Comparison of ENCODE assay signal across 9 mouse cellular contexts in the genomic region with DNA sequence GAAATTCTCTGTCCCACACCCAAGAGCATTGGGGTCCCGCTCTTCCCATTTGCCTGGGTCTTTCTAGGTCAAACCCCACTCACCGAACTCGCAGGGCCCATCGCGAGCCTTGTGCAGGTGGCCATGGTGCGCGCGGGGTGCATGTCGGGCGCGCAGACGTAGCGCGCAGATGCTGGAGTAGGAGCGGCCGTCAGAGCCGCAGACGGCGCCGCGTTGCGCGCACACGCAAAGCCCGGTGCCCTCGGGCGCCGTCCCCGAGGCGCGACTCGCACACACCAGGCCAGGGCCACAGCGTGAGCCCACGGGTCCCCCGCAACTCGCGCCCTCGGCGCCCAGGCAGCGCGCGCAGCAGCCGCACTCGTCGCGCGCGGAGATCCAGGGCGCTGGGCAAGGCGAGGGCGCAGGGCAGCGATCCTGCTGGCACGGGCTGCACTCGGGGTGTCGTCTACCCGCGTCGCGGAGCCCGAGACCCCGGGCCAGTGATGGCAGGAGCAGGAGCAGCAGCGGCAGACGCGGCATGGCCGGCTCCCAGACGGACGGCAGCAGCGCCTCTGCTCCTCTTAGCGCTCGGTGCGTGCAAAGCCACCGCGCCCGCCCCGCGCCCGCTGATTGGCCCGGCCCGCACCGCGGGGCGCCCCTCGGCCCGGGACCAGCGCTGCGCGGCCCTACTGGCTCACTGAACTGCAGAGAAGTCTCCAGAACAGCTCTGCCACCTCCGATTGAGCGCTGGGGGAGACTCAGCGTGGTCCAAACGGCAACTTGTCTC. TPM values are rescaled to one million over a fixed set of nuclear protein-coding genes. Genes with fewer than 3 reads are reported as not detected.
DNase-seq lines count a peak whose midpoint lies in the region; ATAC-seq lines count a peak whose summit lies in the region.
"Had no signal": no experiment of that assay in that cellular context is flagged by ENCODE, and none has a peak within 500 bp of the region (broad histone marks: within the 10 kb centered on the region; RNA-seq: fewer than 3 reads in every experiment).

A gene (minus strand): TSS at position 649 of the 766 bp plus-strand sequence.

- no peak for DNase-seq in kidney, adult 11 months
- DNase-seq in ZHBTc4 (ENCODE audit: low read depth, low spot score) (peak; percentile 81), adipocyte (ENCODE audit: low spot score) (no peak)
- DNase-seq in heart, postnatal 10 days = peak; percentile 21 to 24
- no peak for DNase-seq in right cerebral cortex, postnatal 36 days (ENCODE audit: low spot score in 2 of 2)
- DNase-seq in cerebellum, postnatal 36 days = no peak

- intact Hi-C loops in heart, postnatal 10 days (cut with DNase I) = no loop called here

- no peak within 1 kb of the TSS for H3K27ac ChIP-seq in kidney, embryonic 14.5 days (ENCODE audit: low read depth, low read length)
- H3K27ac ChIP-seq in midbrain, embryonic 12.5 days (replicated peaks) = peak within 1 kb of the TSS; percentile 97

- peak within 1 kb of the TSS; percentile 44 for H3K4me3 ChIP-seq in kidney, embryonic 14.5 days (ENCODE audit: low read length)
- peak within 1 kb of the TSS; percentile 66 for H3K4me3 ChIP-seq in midbrain, embryonic 12.5 days

- peak within 1 kb of the TSS; percentile 64 for H3K4me2 ChIP-seq in kidney, embryonic 14.5 days (replicated peaks; ENCODE audit: low read depth, low read length)
- H3K4me2 ChIP-seq in midbrain, embryonic 12.5 days (replicated peaks) = peak within 1 kb of the TSS; percentile 68

- H3K4me1 ChIP-seq in kidney, embryonic 14.5 days (ENCODE audit: control insufficient read depth, insufficient read depth, low read length) = peaks cover 8% of the 10 kb centered on the region
- peaks cover 81% of the 10 kb centered on the region for H3K4me1 ChIP-seq in midbrain, embryonic 12.5 days

- H3K9ac ChIP-seq in kidney, embryonic 14.5 days (ENCODE audit: low read depth, low read length) = 0 out of 2 replicates have a peak within 1 kb of the TSS, but pooled peaks have one; percentile 18
- peak within 1 kb of the TSS; percentile 84 for H3K9ac ChIP-seq in midbrain, embryonic 12.5 days (replicated peaks)

- H3K27me3 ChIP-seq in kidney, embryonic 14.5 days (ENCODE audit: control insufficient read depth, insufficient read depth, low read length) = peaks cover 65% of the 10 kb centered on the region
- peaks cover 56% of the 10 kb centered on the region for H3K27me3 ChIP-seq in midbrain, embryonic 12.5 days

- H3K36me3 ChIP-seq in kidney, embryonic 14.5 days (ENCODE audit: control insufficient read depth, insufficient read depth, low read length) = no peaks in the 10 kb centered on the region
- H3K36me3 ChIP-seq in midbrain, embryonic 12.5 days = no peaks in the 10 kb centered on the region

- ATAC-seq in kidney, embryonic 14.5 days (ENCODE audit: low FRiP score, low TSS enrichment) = 0 out of 2 replicates have a peak, but pooled peaks have one; percentile 36
- ATAC-seq in midbrain, embryonic 12.5 days (ENCODE audit: low FRiP score, low read depth) = peak; percentile 29; the same call in 1 of the 2 replicates

- WGBS in kidney, embryonic 14.5 days = 2% methylated on average over 90 of the region's 91 CpGs
- under 1% methylated on average over 90 of the region's 91 CpGs for WGBS in midbrain, embryonic 12.5 days

- H3K9me3 ChIP-seq in kidney, embryonic 14.5 days (ENCODE audit: control insufficient read depth, low read length) = no peaks in the 10 kb centered on the region
- no peaks in the 10 kb centered on the region for H3K9me3 ChIP-seq in midbrain, embryonic 12.5 days

RNA-seq across cellular contexts. Expression of the gene that starts here (rescaled TPM):
- polyA plus RNA-seq in kidney, embryonic 14.5 days (2014; fragmentation: Nextera tagmentation; extraction: Ambion mirVana) = 0.14 TPM in 2 replicates
- 1 to 10 TPM; 2.6 to 3.8 TPM for total RNA-seq in heart, postnatal 10 days (2021)
- 63.3 and 69.5 TPM in 2 replicates for polyA plus RNA-seq in midbrain, embryonic 12.5 days (2016; fragmentation: Nextera tagmentation; extraction: Ambion mirVana)
- polyA plus RNA-seq: spleen, adult 2 months had no signal

Comparison
In these comparisons a context has a peak if more than half of its experiments do, and no peak if none do; other contexts are left out.
1. RNA of the gene that starts here (polyA plus RNA-seq): 63.3 to 69.5 TPM in midbrain, embryonic 12.5 days; 0.14 TPM in kidney, embryonic 14.5 days; every median in the first group is over 10 times any median in the second.
2. Peak in ATAC-seq, H3K4me3 ChIP-seq, H3K9ac ChIP-seq and H3K4me2 ChIP-seq in kidney, embryonic 14.5 days; RNA of the gene not detected or under 1 TPM.
3. DNase-seq: peak in ZHBTc4 (single experiment) and heart, postnatal 10 days (2 of 2); none in kidney, adult 11 months (single experiment), right cerebral cortex, postnatal 36 days (0 of 2), cerebellum, postnatal 36 days (0 of 2) and adipocyte (single experiment).